Mouse (Mus musculus) heart, embryonic 10.5 days (tissue): ENCODE results near the gene Ethe1. TPM values are rescaled to one million over a fixed set of nuclear protein-coding genes. Genes with fewer than 3 reads are reported as not detected.
"Not testable (repeated sequence)": the region's sequence is repeated elsewhere in the genome, so short reads cannot be mapped to it uniquely, and the experiment has no call there.

Experiments used
- DNase-seq: peaks from one replicate; pipeline ENCODE4 v3.0.0-alpha.2; 2017; ENCODE audit warnings: low spot score
- H3K27ac ChIP-seq: fragments of 300-500 bp; sonication (generic); 2 replicates; pipeline ENCODE4 v1.5.1; 2016; ENCODE audit warnings: mild to moderate bottlenecking
- H3K27me3 ChIP-seq: fragments of 300-500 bp; sonication (generic); 2 replicates; pipeline ENCODE4 v1.6.1; 2016; ENCODE audit warnings: mild to moderate bottlenecking; ENCODE audit not compliant: poor library complexity, insufficient read depth, severe bottlenecking
- H3K36me3 ChIP-seq: fragments of 300-500 bp; sonication (generic); 2 replicates; pipeline ENCODE4 v1.6.1; 2016; ENCODE audit warnings: mild to moderate bottlenecking, moderate library complexity
- H3K4me1 ChIP-seq: fragments of 300-500 bp; sonication (generic); 2 replicates; pipeline ENCODE4 v1.6.1; 2016; ENCODE audit warnings: mild to moderate bottlenecking
- H3K4me3 ChIP-seq: fragments of 300-500 bp; sonication (generic); 2 replicates; pipeline ENCODE4 v1.5.1; 2016; ENCODE audit warnings: mild to moderate bottlenecking, moderate library complexity
- H3K9me3 ChIP-seq: fragments of 300-500 bp; sonication (generic); 2 replicates; pipeline ENCODE4 v1.6.1; 2016; ENCODE audit warnings: mild to moderate bottlenecking, moderate library complexity
- WGBS: fragments of 180-500 bp; shearing (Covaris S2); methylation state at CpG from one replicate; pipeline ENCODE4 v1.1.7; 2016; 5-methylcytosine and 5-hydroxymethylcytosine counted together
- polyA plus RNA-seq: library from polyadenylated mRNA; unstranded; fragments of >200 nt; fragmentation: Nextera tagmentation; extraction: Ambion mirVana; gene quantifications from 2 replicates; pipeline ENCODE4 v1.2.1, GENCODE M21; 2016

Ethe1 gene
- polyA plus RNA-seq, 1 experiment from 2014 or later, result 20.0 TPM

GRCm38 (mm10) chr7:24608017-24608416 is 20.7 kb downstream of the Ethe1 start:
- Histone ChIP-seq H3K36me3 (0 out of 2 replicates have a peak, but pooled peaks cover 2% of the 10 kb centered on the region), H3K4me3 (no peak overlapping the region), H3K9me3 (no peaks in the 10 kb centered on the region), H3K27ac (no peak overlapping the region), H3K4me1 (peaks cover 25% of the 10 kb centered on the region), H3K27me3 (peaks cover 49% of the 10 kb centered on the region)
- peak; percentile 75 for DNase-seq
- WGBS, result 35% methylated on average over 6 of the region's 6 CpGs

DNA sequence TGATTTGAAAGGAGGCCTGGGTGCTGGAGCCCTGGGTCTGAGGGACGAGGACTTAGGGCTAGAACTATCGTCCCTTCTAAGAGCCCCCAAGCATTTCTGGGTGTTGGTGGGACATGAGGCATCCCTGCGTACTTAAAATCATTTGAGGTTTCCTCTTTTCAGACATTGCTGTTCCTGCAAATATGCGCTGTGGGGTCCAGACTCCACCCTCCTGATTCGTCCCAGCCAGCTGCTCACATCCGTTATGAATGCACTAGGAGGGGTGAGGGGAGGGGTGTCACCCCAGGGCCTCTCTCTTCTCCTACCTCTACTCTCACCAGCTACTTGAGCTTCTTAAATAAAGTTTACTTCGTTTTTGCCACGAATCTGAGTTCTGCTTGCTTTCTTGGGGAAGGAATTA is 21.2 kb downstream of the Ethe1 start:
- Histone ChIP-seq H3K4me1 (peaks cover 25% of the 10 kb centered on the region), H3K36me3 (0 out of 2 replicates have a peak, but pooled peaks cover 2% of the 10 kb centered on the region), H3K9me3 (no peaks in the 10 kb centered on the region), H3K27me3 (peaks cover 55% of the 10 kb centered on the region), H3K27ac (no peak overlapping the region), H3K4me3 (no peak overlapping the region)
- DNase-seq, result no peak
- WGBS, result 67% methylated on average over 8 of the region's 8 CpGs

DNA sequence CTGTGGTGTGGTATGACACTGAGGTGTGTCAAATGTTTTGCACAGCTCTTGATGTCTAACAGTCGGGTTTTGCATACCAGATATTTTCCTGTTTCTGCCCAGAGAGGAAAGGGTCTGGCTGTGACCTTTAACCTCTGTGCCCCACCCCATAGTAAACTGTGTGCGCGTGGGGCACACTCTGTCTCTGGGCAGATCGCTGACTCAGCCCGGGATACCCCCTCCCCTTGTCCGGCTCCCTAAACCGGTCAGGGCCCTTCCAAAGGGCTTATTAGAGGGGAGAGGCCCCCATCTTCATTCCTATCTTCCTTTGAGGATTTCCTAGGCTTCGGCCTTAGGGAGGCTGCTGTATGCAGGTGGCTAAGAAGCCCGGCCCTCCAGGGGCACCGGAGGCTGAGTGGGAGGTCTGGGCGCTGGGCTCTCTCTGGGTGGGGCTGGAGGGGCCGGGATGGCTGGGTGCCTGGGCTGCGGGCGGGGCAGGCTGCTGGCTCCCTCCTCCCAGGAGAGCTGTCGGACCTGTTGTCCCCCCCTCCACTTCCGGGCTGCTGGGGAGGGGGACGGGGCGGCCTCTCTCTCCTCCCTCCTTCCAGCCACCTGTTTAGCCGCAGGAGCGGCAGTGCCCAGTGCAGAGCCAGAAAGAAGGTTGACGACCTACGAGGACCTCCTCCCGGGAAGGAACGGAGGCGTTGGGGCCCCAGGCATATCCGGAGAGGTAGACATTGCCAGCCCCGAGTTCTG is 23.0 kb downstream of the Ethe1 start, which contains the start of gene Phldb3:
Phldb3 (plus strand) TSS at position 620 of the 735 bp plus-strand sequence.
- H3K9me3 ChIP-seq, result no peaks in the 10 kb centered on the region
- H3K27ac ChIP-seq, result peak within 1 kb of the TSS; percentile 44; the same call in 1 of the 2 replicates
- H3K36me3 ChIP-seq, result no peaks in the 10 kb centered on the region
- WGBS, result 3% methylated on average over 27 of the region's 27 CpGs
- peak within 1 kb of the TSS; percentile 64 for H3K4me3 ChIP-seq
- H3K27me3 ChIP-seq, result peaks cover 66% of the 10 kb centered on the region
- peaks cover 25% of the 10 kb centered on the region for H3K4me1 ChIP-seq
- no peak for DNase-seq

- Histone ChIP-seq H3K4me1 (peaks cover 25% of the 10 kb centered on the region), H3K27me3 (peaks cover 66% of the 10 kb centered on the region), H3K4me3 (peak overlapping the region; percentile 64), H3K36me3 (no peaks in the 10 kb centered on the region), H3K9me3 (no peaks in the 10 kb centered on the region), H3K27ac (peak overlapping the region; percentile 44; the same call in 1 of the 2 replicates)
- 1% methylated on average over 36 of the region's 36 CpGs for WGBS
- DNase-seq, result peak; percentile 94
Observed at GRCm38 (mm10) chr7:24610879-24611494, 23.6 kb downstream of the Ethe1 start.

DNA sequence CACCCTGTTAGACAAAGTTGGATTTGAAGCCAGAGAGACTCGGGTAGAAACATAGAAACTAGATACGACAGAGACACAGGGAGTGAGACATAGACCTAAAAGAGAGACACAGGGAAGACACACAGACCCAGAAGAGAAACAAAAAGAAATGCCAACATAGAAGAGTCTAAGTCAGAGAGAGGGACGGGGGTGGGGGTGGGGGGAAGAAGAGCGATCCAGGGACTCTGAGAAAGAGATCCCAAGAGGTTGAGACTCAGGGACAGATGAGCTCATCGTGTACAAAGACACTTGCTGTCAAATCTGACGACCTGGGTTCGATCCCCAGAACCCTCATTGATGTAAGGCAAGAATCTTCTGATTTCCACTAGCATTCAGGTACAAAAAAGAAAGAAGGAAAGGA is 24.4 kb downstream of the Ethe1 start:
- 13% methylated on average over 7 of the region's 7 CpGs for WGBS
- DNase-seq, result no peak
- peaks cover 25% of the 10 kb centered on the region for H3K4me1 ChIP-seq
- peak overlapping the region; percentile 64 for H3K4me3 ChIP-seq
- H3K9me3 ChIP-seq, result no peaks in the 10 kb centered on the region
- no peaks in the 10 kb centered on the region for H3K36me3 ChIP-seq
- H3K27ac ChIP-seq, result 0 out of 2 replicates have a peak overlapping the region, but pooled peaks have one; percentile 44
- peaks cover 70% of the 10 kb centered on the region for H3K27me3 ChIP-seq

DNA sequence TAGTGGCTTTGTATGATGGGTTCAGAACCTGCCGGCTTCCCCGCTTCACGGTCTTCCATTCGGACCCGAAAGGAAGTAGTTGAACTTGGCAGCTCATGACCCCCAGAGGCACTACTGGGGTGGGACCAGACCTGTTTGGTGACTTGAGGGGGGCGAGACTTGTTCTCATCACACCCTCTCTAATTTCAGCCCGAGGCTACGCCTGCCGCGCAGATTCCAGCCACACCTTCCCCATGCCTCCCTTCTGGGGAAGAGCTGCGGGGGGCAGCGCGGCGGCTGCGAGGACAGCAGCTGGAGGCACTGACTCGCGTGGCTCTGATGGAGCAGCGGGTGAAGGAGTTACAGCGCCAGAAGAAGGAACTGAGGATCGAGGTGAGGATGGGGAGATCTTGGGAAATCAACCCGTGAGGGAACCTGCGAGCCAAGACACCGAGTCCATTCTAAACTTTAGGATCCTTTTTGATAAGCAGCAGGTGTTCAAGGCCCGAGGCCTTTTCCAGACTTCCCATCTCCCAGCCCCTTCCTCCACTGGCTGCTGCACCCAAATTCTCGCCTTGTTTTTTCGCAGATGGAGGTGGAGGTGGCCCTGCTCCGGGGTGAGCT is 25.1 kb downstream of the Ethe1 start:
- peak overlapping the region; percentile 37 for H3K4me3 ChIP-seq
- no peak for DNase-seq
- no peaks in the 10 kb centered on the region for H3K9me3 ChIP-seq
- WGBS, result 5% methylated on average over 27 of the region's 27 CpGs
- no peak overlapping the region for H3K27ac ChIP-seq
- H3K36me3 ChIP-seq, result no peaks in the 10 kb centered on the region
- peaks cover 25% of the 10 kb centered on the region for H3K4me1 ChIP-seq
- peaks cover 73% of the 10 kb centered on the region for H3K27me3 ChIP-seq

DNA sequence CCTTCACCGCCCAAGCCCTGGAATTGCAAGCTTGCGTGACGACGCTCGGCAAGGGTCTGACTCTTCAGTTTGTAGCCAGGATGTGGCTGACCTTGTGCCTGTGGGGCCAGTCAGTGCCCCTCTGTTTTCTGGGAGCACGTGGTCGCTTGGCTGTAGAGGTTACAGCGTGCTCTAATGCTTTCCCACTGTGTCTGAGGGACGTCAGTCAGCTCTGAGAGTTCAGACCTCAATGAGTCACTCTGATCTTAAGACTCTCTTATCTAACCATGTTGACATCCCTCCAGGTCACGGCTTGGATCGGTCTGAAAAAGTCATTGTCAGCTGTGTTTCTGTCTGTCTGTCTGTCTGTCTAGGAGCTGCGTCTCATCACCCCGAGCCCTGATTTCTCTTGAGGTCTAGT is 27.5 kb downstream of the Ethe1 start:
- no peak for DNase-seq
- H3K27me3 ChIP-seq, result peaks cover 70% of the 10 kb centered on the region
- H3K27ac ChIP-seq, result no peak overlapping the region
- 59% methylated on average over 13 of the region's 13 CpGs for WGBS
- H3K36me3 ChIP-seq, result no peaks in the 10 kb centered on the region
- H3K9me3 ChIP-seq, result no peaks in the 10 kb centered on the region
- no peak overlapping the region for H3K4me3 ChIP-seq
- H3K4me1 ChIP-seq, result peaks cover 25% of the 10 kb centered on the region

DNA sequence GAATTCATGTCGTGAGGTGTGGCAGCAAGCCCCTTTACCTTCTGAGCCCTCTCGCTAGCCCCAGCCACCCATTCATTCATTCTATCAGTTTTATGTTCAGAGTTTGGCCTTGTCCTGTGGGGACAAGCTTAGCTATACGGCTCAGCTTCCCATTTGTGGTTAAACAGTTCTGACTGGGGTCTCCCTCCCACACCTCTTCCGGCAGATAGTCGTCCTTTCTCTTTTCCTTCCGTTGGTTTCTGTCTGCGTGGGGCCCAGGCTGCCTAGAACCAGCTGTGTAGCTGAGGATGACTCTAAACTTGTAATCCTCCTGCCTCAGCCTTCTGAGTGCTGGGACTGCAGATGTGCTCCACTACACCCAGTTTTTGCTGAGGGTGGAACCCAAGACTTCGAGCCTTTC is 30.4 kb downstream of the Ethe1 start:
- peaks cover 43% of the 10 kb centered on the region for H3K27me3 ChIP-seq
- H3K36me3 ChIP-seq, result no peaks in the 10 kb centered on the region
- 64% methylated on average over 8 of the region's 8 CpGs for WGBS
- H3K4me1 ChIP-seq, result 0 out of 2 replicates have a peak, but pooled peaks cover 2% of the 10 kb centered on the region
- H3K4me3 ChIP-seq, result no peak overlapping the region
- H3K27ac ChIP-seq, result no peak overlapping the region
- H3K9me3 ChIP-seq, result no peaks in the 10 kb centered on the region; the same call in 1 of the 2 replicates
- DNase-seq, result no peak

- peaks cover 37% of the 10 kb centered on the region for H3K27me3 ChIP-seq
- not testable (repeated sequence) for H3K9me3 ChIP-seq, H3K36me3 ChIP-seq, H3K27ac ChIP-seq, H3K4me1 ChIP-seq, DNase-seq, H3K4me3 ChIP-seq
- 90% methylated on average over 8 of the region's 8 CpGs for whole genome bisulfite sequencing
Observed at GRCm38 (mm10) chr7:24618374-24618773, 31.0 kb downstream of the Ethe1 start.

DNA sequence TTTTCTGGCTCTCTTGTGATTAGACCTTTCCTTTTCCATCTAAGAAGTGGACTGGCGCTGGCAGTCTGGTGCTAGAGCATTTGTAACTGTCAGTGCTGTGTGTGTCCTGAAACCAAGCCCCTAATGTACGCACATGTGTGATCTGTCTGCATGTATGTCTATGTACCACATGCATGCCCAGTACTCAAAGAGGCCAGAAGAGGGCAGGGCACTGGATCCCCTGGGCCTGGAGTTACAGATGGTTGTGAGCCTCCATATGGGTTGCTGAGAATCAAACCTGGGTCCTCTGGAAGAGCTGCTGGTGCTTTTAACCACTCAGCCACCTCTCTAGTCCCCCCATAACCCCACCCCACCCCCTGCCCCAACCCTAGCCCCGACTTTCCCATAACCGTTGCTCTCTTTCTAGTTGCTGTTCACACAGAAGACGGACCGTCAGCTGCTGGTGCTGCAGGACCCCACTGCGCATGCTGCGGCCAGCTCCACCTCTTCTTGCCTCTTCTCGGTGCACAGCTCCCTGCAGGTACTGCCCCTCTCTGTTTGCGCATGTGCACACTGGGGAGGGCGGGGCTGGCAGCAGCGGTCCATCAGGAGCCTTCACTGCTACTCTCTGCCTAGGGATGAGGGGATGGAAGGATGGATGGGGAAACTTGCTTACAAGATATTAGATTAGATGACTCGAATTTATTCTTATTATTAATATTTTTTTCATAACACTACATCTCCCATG is 32.5 kb downstream of the Ethe1 start:
- H3K4me1 ChIP-seq, result no peaks in the 10 kb centered on the region
- no peak for DNase-seq
- WGBS, result 44% methylated on average over 13 of the region's 13 CpGs
- H3K4me3 ChIP-seq, result no peak overlapping the region
- H3K27ac ChIP-seq, result no peak overlapping the region
- H3K9me3 ChIP-seq, result peaks cover 5% of the 10 kb centered on the region; the same call in 1 of the 2 replicates
- H3K36me3 ChIP-seq, result no peaks in the 10 kb centered on the region
- H3K27me3 ChIP-seq, result peaks cover 32% of the 10 kb centered on the region

GRCm38 (mm10) chr7:24621193-24621592 is 33.9 kb downstream of the Ethe1 start:
- H3K4me1 ChIP-seq, result no peaks in the 10 kb centered on the region

DNA sequence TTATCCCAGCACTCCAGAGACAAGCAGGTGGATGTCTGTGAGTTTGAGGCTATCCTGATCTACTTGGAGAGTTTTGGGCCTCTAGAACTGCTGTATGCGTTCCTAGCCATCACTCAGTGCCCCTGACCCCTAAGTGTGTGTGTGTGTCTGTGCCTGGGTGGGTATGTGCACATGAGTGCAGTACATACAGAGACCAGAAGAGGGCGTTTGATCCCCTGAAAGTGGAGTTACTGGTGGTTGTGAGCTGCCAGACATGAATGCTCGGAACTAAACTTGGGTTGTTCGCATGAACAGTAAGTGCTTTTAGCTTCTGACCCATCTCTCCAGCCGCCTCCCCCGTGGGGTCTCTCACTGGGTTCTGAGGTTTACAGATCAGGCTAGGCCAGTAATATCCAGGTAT is 35.6 kb downstream of the Ethe1 start:
- H3K36me3 ChIP-seq, result no peaks in the 10 kb centered on the region
- DNase-seq, result no peak
- no peak overlapping the region for H3K27ac ChIP-seq
- WGBS, result 80% methylated on average over 6 of the region's 6 CpGs
- 0 out of 2 replicates have a peak, but pooled peaks cover 4% of the 10 kb centered on the region for H3K4me1 ChIP-seq
- peaks cover 44% of the 10 kb centered on the region for H3K27me3 ChIP-seq
- H3K4me3 ChIP-seq, result no peak overlapping the region
- peaks cover 5% of the 10 kb centered on the region; the same call in 1 of the 2 replicates for H3K9me3 ChIP-seq

More at GRCm38 (mm10) chr7:24621193-24621592, 33.9 kb downstream of the Ethe1 start:
- Histone ChIP-seq H3K9me3 (peaks cover 5% of the 10 kb centered on the region; the same call in 1 of the 2 replicates), H3K4me3 (no peak overlapping the region), H3K27me3 (peaks cover 39% of the 10 kb centered on the region), H3K36me3 (no peaks in the 10 kb centered on the region), H3K27ac (no peak overlapping the region)
- WGBS, result 79% methylated on average over 3 of the region's 3 CpGs
- DNase-seq, result no peak
